Mouse (Mus musculus): ENCODE results near the gene Pla1a. TPM values are rescaled to one million over a fixed set of nuclear protein-coding genes. Genes with fewer than 3 reads are reported as not detected.

Pla1a gene
- polyA plus RNA-seq, 1 experiment from 2014 or later, result 0.67 TPM

DNA sequence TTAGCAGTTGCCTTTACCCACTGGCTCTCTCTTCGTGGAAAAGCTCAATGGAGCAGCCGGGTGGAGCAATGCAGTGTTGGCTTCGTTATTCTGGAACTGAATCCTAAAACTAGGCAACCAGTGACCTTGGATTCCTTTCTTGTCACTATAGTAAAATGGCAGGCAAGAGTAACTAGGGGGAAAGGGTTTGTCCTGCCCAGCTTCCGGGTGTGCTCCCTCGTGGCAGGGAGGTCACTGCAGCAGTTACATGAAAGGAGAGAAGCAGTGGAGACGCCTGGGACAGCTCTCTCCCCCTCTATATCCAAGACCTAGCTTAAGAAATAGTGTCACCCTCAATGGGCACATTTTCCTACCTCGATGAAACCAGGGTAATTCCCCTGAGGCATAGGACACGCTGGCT, 36.5 kb upstream of the Pla1a start:
- Histone ChIP-seq H3K27me3 (no peaks in the 10 kb centered on the region), H3K4me1 (no peaks in the 10 kb centered on the region), H3K36me3 (no peaks in the 10 kb centered on the region), H3K9ac (no peak overlapping the region), H3K4me3 (no peak overlapping the region), H3K4me2 (no peak overlapping the region), H3K27ac (no peak overlapping the region), H3K9me3 (no peaks in the 10 kb centered on the region)
- no peak for ATAC-seq (ENCODE audit: insufficient number of reproducible peaks, low FRiP score, low TSS enrichment, low read depth)
- 73% methylated on average over 8 of the region's 8 CpGs for WGBS

DNA sequence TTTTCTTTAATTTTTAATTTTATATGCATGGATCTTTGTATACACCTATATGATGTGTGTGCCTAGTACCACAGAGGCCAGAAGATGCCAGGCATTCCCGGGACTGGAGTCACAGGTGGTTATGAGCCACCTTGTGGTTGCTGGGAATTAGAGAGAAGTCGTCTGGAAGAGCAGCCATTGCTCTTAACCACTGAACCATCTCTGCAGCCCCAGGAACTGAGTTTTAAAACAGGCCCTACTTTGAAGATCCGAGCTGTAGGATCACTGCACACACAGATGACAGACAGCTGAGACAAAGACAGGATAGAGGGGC, 35.7 kb upstream of the Pla1a start:
- no peaks in the 10 kb centered on the region for H3K27me3 ChIP-seq
- H3K4me2 ChIP-seq, result no peak overlapping the region
- H3K4me3 ChIP-seq, result no peak overlapping the region
- no peak overlapping the region for H3K27ac ChIP-seq
- ATAC-seq (ENCODE audit: insufficient number of reproducible peaks, low FRiP score, low TSS enrichment, low read depth), result no peak
- WGBS, result 35% methylated on average over 3 of the region's 3 CpGs
- no peaks in the 10 kb centered on the region for H3K4me1 ChIP-seq
- no peaks in the 10 kb centered on the region for H3K36me3 ChIP-seq
- H3K9ac ChIP-seq, result no peak overlapping the region
- no peaks in the 10 kb centered on the region for H3K9me3 ChIP-seq

GRCm38 (mm10) chr16:38467917-38468705, 35.2 kb upstream of the Pla1a start:
- H3K9me3 ChIP-seq, result no peaks in the 10 kb centered on the region
- H3K36me3 ChIP-seq, result no peaks in the 10 kb centered on the region
- H3K27me3 ChIP-seq, result no peaks in the 10 kb centered on the region
- no peak overlapping the region for H3K27ac ChIP-seq
- H3K4me1 ChIP-seq, result no peaks in the 10 kb centered on the region
- no peak overlapping the region for H3K9ac ChIP-seq
- no peak overlapping the region for H3K4me2 ChIP-seq
- WGBS, result 73% methylated on average over 8 of the region's 8 CpGs
- no peak for ATAC-seq (ENCODE audit: insufficient number of reproducible peaks, low FRiP score, low TSS enrichment, low read depth)
- no peak overlapping the region for H3K4me3 ChIP-seq

DNA sequence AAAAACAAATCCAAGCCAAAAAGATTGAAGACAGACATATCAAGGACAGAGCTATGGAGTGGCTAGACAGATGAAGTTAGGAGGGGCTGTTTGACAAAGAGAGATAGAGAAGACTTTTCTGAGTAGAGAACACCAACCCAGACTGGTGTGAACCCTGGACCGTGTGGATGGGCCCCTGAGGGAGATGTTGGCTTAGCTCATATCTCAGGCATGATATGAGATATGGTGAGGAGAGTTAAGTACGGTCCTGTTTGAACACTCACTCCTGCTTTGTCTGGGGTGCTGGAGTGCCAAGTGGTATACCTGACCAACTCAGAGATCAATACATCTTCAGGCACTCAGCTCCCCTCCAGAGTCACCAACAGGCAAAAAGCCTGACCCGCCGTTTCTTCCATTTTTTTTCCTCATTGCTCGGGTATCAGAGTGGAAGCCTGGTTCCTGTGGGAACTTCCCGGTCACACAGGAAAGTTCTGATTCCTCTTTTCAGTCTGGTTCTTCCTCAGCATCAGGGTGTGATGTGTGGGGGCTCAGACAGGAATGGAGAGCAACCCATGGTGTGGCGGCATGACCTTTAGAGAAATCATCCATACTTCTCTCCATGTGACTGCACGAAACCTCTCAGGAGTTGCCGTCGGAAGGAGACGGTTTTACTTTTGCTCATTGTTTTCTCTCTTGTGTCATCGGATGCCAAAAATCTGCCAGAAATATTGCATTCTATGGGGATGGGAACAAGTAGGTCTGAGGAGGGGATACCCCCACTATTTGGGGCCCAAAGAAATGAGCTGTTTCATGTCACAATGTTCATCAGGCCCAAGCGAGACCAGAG, 34.4 kb upstream of the Pla1a start:
- Histone ChIP-seq H3K9ac (no peak overlapping the region), H3K9me3 (no peaks in the 10 kb centered on the region), H3K36me3 (no peaks in the 10 kb centered on the region), H3K27me3 (no peaks in the 10 kb centered on the region), H3K27ac (no peak overlapping the region), H3K4me2 (no peak overlapping the region), H3K4me1 (no peaks in the 10 kb centered on the region), H3K4me3 (no peak overlapping the region)
- WGBS, result 83% methylated on average over 13 of the region's 13 CpGs
- no peak for ATAC-seq (ENCODE audit: insufficient number of reproducible peaks, low FRiP score, low TSS enrichment, low read depth)

DNA sequence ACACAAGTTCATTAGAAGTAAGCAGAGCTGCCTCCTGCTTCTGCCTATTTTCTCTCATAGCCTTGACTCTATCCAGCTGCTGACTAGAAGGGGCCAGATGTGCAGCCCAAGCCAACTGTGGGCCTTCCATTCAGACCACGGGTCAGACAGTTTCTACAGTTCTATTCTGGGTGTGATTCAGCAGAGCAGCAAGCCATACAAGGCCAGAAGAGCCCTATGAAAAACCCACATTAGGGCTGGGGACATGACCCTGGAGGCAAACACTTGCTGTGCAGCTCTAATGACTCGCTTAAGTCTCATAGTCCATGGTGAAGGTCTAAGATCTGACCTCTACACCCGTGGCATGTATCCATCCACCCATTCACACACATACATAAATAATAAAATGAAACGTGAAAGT, 33.1 kb upstream of the Pla1a start:
- WGBS, result 77% methylated on average over 4 of the region's 4 CpGs
- H3K36me3 ChIP-seq, result no peaks in the 10 kb centered on the region
- H3K4me2 ChIP-seq, result no peak overlapping the region
- H3K9ac ChIP-seq, result no peak overlapping the region
- H3K4me3 ChIP-seq, result no peak overlapping the region
- no peaks in the 10 kb centered on the region for H3K4me1 ChIP-seq
- no peaks in the 10 kb centered on the region for H3K9me3 ChIP-seq
- no peak for ATAC-seq (ENCODE audit: insufficient number of reproducible peaks, low FRiP score, low TSS enrichment, low read depth)
- H3K27ac ChIP-seq, result no peak overlapping the region
- no peaks in the 10 kb centered on the region for H3K27me3 ChIP-seq

- H3K9ac ChIP-seq, result no peak overlapping the region
- WGBS, result 90% methylated on average over 5 of the region's 5 CpGs
- H3K27ac ChIP-seq, result no peak overlapping the region
- no peaks in the 10 kb centered on the region for H3K36me3 ChIP-seq
- H3K4me2 ChIP-seq, result no peak overlapping the region
- H3K4me3 ChIP-seq, result no peak overlapping the region
- H3K4me1 ChIP-seq, result no peaks in the 10 kb centered on the region
- H3K27me3 ChIP-seq, result no peaks in the 10 kb centered on the region
- no peaks in the 10 kb centered on the region for H3K9me3 ChIP-seq
- ATAC-seq (ENCODE audit: insufficient number of reproducible peaks, low FRiP score, low TSS enrichment, low read depth), result no peak
Observed at GRCm38 (mm10) chr16:38463305-38463704, 30.4 kb upstream of the Pla1a start.

DNA sequence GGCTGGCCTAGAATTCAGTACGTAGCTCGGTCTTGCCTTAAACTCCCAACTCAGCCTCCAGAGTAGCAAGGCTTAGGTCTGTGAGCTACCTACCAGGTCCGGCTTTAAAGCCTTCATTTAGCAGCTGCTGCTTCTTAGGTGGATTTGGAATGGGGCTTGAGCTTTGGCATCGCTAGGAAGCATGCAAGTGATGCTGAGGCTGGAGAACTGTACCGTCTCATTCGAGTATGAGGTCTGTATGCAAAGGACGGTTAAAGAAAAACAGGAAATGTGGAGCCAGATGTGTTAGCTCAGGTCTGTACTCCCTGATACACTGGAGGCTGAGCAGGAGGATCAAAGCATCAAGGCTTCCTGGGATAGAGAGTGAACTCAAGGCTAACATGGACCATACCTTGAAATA, 29.2 kb upstream of the Pla1a start:
- WGBS, result 75% methylated on average over 7 of the region's 7 CpGs
- H3K9ac ChIP-seq, result no peak overlapping the region

DNA sequence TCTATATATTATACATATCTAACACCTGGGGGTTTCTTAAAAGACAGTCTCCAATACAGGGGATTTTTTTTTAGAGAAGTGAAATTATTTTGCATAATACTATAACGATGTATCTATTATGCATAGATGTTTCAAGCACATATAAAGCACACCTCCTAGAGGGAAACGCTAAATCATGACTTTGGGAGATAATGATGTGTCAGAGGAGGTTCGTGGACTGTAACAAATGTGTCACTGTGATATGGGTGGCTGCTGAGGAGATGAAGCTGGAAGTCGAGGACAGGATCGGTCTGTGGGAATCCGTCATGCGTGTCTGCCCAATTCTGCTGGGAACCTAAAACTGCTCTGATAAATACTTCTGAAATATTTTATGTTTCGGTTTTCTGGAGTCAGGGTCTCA, 28.8 kb upstream of the Pla1a start:
- Histone ChIP-seq H3K27me3 (no peaks in the 10 kb centered on the region), H3K4me2 (no peak overlapping the region), H3K27ac (no peak overlapping the region), H3K4me1 (no peaks in the 10 kb centered on the region), H3K4me3 (no peak overlapping the region), H3K36me3 (no peaks in the 10 kb centered on the region), H3K9ac (no peak overlapping the region), H3K9me3 (no peaks in the 10 kb centered on the region)
- no peak for ATAC-seq (ENCODE audit: insufficient number of reproducible peaks, low FRiP score, low TSS enrichment, low read depth)
- 84% methylated on average over 8 of the region's 8 CpGs for WGBS

More for the DNA sequence above, 29.2 kb upstream of the Pla1a start:
- H3K27me3 ChIP-seq, result no peaks in the 10 kb centered on the region
- ATAC-seq (ENCODE audit: insufficient number of reproducible peaks, low FRiP score, low TSS enrichment, low read depth), result no peak
- no peak overlapping the region for H3K4me2 ChIP-seq
- H3K4me1 ChIP-seq, result no peaks in the 10 kb centered on the region
- H3K9me3 ChIP-seq, result no peaks in the 10 kb centered on the region
- no peak overlapping the region for H3K4me3 ChIP-seq
- H3K36me3 ChIP-seq, result no peaks in the 10 kb centered on the region
- no peak overlapping the region for H3K27ac ChIP-seq

- H3K9ac ChIP-seq, result no peak overlapping the region
- no peak for ATAC-seq (ENCODE audit: insufficient number of reproducible peaks, low FRiP score, low TSS enrichment, low read depth)
- no peak overlapping the region for H3K27ac ChIP-seq
- WGBS, result 87% methylated on average over 4 of the region's 4 CpGs
- H3K4me1 ChIP-seq, result no peaks in the 10 kb centered on the region
- H3K27me3 ChIP-seq, result no peaks in the 10 kb centered on the region
- H3K36me3 ChIP-seq, result no peaks in the 10 kb centered on the region
- H3K4me2 ChIP-seq, result no peak overlapping the region
- no peak overlapping the region for H3K4me3 ChIP-seq
- H3K9me3 ChIP-seq, result no peaks in the 10 kb centered on the region
Observed at GRCm38 (mm10) chr16:38459990-38460389, 27.0 kb upstream of the Pla1a start.

DNA sequence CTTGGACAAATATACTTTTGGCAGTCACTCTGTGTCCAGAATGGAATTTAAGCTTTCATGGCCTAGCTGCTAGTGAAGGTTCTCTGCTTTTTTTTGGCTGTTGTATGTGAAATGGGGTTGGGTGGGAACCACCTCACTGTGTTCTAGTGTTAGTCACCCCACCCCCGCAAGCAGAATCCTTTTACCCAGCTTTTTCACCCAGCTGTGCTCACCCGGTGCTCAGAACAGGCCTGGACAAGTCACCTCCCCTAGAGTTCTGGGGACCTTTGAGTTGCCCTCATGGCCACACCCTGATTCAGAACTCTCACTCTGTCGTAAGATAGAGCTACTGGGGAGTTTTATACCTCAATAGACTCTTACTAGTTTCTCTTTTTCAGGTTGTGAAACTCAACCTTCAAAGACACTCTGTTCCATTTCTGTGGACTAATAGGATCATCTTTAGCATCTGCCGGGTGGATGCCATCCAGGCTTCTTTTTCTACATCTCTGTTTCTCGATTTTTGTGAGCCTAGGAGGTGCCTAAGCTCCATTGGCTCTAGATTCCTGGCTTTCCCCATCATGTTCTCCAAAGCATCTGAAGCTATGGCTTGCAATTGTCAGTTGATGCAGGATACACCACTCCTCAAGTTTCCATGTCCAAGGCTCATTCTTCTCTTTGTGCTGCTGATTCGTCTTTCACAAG, 25.8 kb upstream of the Pla1a start:
- Histone ChIP-seq H3K9ac (no peak overlapping the region), H3K36me3 (no peaks in the 10 kb centered on the region), H3K27me3 (no peaks in the 10 kb centered on the region), H3K4me3 (no peak overlapping the region), H3K4me2 (no peak overlapping the region), H3K27ac (no peak overlapping the region), H3K9me3 (no peaks in the 10 kb centered on the region), H3K4me1 (no peaks in the 10 kb centered on the region)
- no peak for ATAC-seq (ENCODE audit: insufficient number of reproducible peaks, low FRiP score, low TSS enrichment, low read depth)
- 57% methylated on average over 6 of the region's 6 CpGs for WGBS

GRCm38 (mm10) chr16:38456812-38457567, 24.0 kb upstream of the Pla1a start:
- H3K9ac ChIP-seq, result no peak overlapping the region
- 56% methylated on average over 11 of the region's 11 CpGs for WGBS
- H3K4me1 ChIP-seq, result no peaks in the 10 kb centered on the region; the same call in 1 of the 2 replicates
- no peaks in the 10 kb centered on the region for H3K9me3 ChIP-seq
- H3K4me2 ChIP-seq, result no peak overlapping the region
- no peaks in the 10 kb centered on the region for H3K27me3 ChIP-seq
- no peak for ATAC-seq (ENCODE audit: insufficient number of reproducible peaks, low FRiP score, low TSS enrichment, low read depth)
- no peaks in the 10 kb centered on the region for H3K36me3 ChIP-seq
- H3K27ac ChIP-seq, result no peak overlapping the region
- H3K4me3 ChIP-seq, result no peak overlapping the region

Measured in limb, embryonic 15.5 days (tissue).